In genomic region chr10:121474288-121474687, GRCm38 (mm10) we compare ENCODE assay signal across 9 mouse cellular contexts. TPM values are rescaled to one million over a fixed set of nuclear protein-coding genes. Genes with fewer than 3 reads are reported as not detected.
DNase-seq lines count a peak whose midpoint lies in the region; ATAC-seq and TF ChIP-seq lines count a peak whose summit lies in the region.
"Had no signal": no experiment of that assay in that cellular context is flagged by ENCODE, and none has a peak within 500 bp of the region (broad histone marks: within the 10 kb centered on the region; RNA-seq: fewer than 3 reads in every experiment).

No protein-coding gene starts in this region.

- no peaks in the 10 kb centered on the region for H3K9me3 ChIP-seq in kidney, embryonic 14.5 days (ENCODE audit: control insufficient read depth, low read length)
- no peaks in the 10 kb centered on the region for H3K9me3 ChIP-seq in hindbrain, embryonic 15.5 days
- no peaks in the 10 kb centered on the region for H3K9me3 ChIP-seq in midbrain, embryonic 14.5 days (ENCODE audit: control insufficient read depth, low read length)

- TF ChIP-seq CTCF in cortical plate, adult 2 months (IDR thresholded peaks at IDR 0.05; ENCODE audit: extremely low read depth, insufficient read depth, low read length) = no peak

- peak overlapping the region; percentile 75 for H3K9ac ChIP-seq in kidney, embryonic 14.5 days (ENCODE audit: low read depth, low read length)
- H3K9ac ChIP-seq in hindbrain, embryonic 15.5 days = 0 out of 2 replicates have a peak overlapping the region, but pooled peaks have one; percentile 5
- H3K9ac ChIP-seq in midbrain, embryonic 14.5 days (replicated peaks; ENCODE audit: low read length) = no peak overlapping the region

- 30% methylated on average over 4 of the region's 4 CpGs for WGBS in kidney, embryonic 14.5 days
- 40% methylated on average over 4 of the region's 4 CpGs for WGBS in hindbrain, embryonic 15.5 days
- 42% methylated on average over 4 of the region's 4 CpGs for WGBS in midbrain, embryonic 14.5 days

- H3K27me3 ChIP-seq in kidney, embryonic 14.5 days (ENCODE audit: control insufficient read depth, insufficient read depth, low read length) = no peaks in the 10 kb centered on the region
- H3K27me3 ChIP-seq in hindbrain, embryonic 15.5 days = peaks cover 4% of the 10 kb centered on the region; the same call in 1 of the 2 replicates
- H3K27me3 ChIP-seq in midbrain, embryonic 14.5 days (ENCODE audit: control insufficient read depth, insufficient read depth, low read length) = peaks cover 19% of the 10 kb centered on the region; the same call in 1 of the 2 replicates

- no peaks in the 10 kb centered on the region for H3K36me3 ChIP-seq in kidney, embryonic 14.5 days (ENCODE audit: control insufficient read depth, insufficient read depth, low read length)
- no peaks in the 10 kb centered on the region for H3K36me3 ChIP-seq in hindbrain, embryonic 15.5 days
- H3K36me3 ChIP-seq in midbrain, embryonic 14.5 days (ENCODE audit: control insufficient read depth, insufficient read depth, low read length) = no peaks in the 10 kb centered on the region
- H3K36me3 ChIP-seq: G1E had no signal

- DNase-seq in kidney, adult 9 months = no peak
- no peak for DNase-seq in midbrain, embryonic 14.5 days
- DNase-seq in MN1 (ENCODE audit: low spot score) = no peak
- DNase-seq in layer of hippocampus, adult 18-20 months (ENCODE audit: low spot score in 2 of 2) = no peak
- DNase-seq in cerebellum, postnatal 25 days = no peak

- peak overlapping the region; percentile 60 for H3K4me2 ChIP-seq in kidney, embryonic 14.5 days (replicated peaks; ENCODE audit: low read depth, low read length)
- peak overlapping the region; percentile 97 for H3K4me2 ChIP-seq in hindbrain, embryonic 15.5 days
- peak overlapping the region; percentile 94 for H3K4me2 ChIP-seq in midbrain, embryonic 14.5 days (ENCODE audit: low read length)

- H3K4me1 ChIP-seq in kidney, embryonic 14.5 days (ENCODE audit: control insufficient read depth, insufficient read depth, low read length) = peaks cover 31% of the 10 kb centered on the region
- peaks cover 9% of the 10 kb centered on the region for H3K4me1 ChIP-seq in cortical plate, adult 2 months (ENCODE audit: control insufficient read depth, insufficient read depth, low read length)
- H3K4me1 ChIP-seq in hindbrain, embryonic 15.5 days (replicated peaks) = peaks cover 29% of the 10 kb centered on the region
- H3K4me1 ChIP-seq in midbrain, embryonic 14.5 days (ENCODE audit: control insufficient read depth, insufficient read depth, low read length) = peaks cover 6% of the 10 kb centered on the region; the same call in 1 of the 2 replicates

- no peak for ATAC-seq in kidney, embryonic 14.5 days (ENCODE audit: low FRiP score, low TSS enrichment)
- no peak for ATAC-seq in hindbrain, embryonic 15.5 days (ENCODE audit: low FRiP score, low read depth)
- no peak for ATAC-seq in midbrain, embryonic 14.5 days (ENCODE audit: low FRiP score, low TSS enrichment)

- H3K27ac ChIP-seq in kidney, embryonic 14.5 days (ENCODE audit: low read depth, low read length) = no peak overlapping the region
- H3K27ac ChIP-seq in cortical plate, adult 2 months (ENCODE audit: insufficient read depth, low read length) = peak overlapping the region; percentile 64
- H3K27ac ChIP-seq in hindbrain, embryonic 15.5 days (replicated peaks) = no peak overlapping the region
- no peak overlapping the region for H3K27ac ChIP-seq in midbrain, embryonic 14.5 days (replicated peaks; ENCODE audit: low read depth, low read length)

- H3K4me3 ChIP-seq in kidney, embryonic 14.5 days (ENCODE audit: low read length) = peak overlapping the region; percentile 58
- peak overlapping the region; percentile 63 for H3K4me3 ChIP-seq in cortical plate, adult 2 months (ENCODE audit: insufficient read depth, low read length)
- peak overlapping the region; percentile 62 for H3K4me3 ChIP-seq in hindbrain, embryonic 15.5 days
- no peak overlapping the region; the same call in 1 of the 2 replicates for H3K4me3 ChIP-seq in midbrain, embryonic 14.5 days (replicated peaks; ENCODE audit: low read depth, low read length)

- TF ChIP-seq POLR2A in cortical plate, adult 2 months (IDR thresholded peaks at IDR 0.05; ENCODE audit: extremely low read depth, insufficient read depth, low read length) = no peak

RNA-seq across cellular contexts. Expression of gene Rassf3, which starts 1.9 kb away (rescaled TPM):
- 8.9 and 13.5 TPM in 2 replicates for polyA plus RNA-seq in kidney, embryonic 14.5 days (2014; fragmentation: Nextera tagmentation; extraction: Ambion mirVana)
- polyA plus RNA-seq in cortical plate, adult 2 months (2012; rRNA removed) = 40.8 and 41.2 TPM in 2 replicates
- 5.1 TPM in 2 replicates for polyA plus RNA-seq in hindbrain, embryonic 15.5 days (2015; fragmentation: Nextera tagmentation; extraction: Ambion mirVana)
- polyA plus RNA-seq in midbrain, embryonic 14.5 days (2014; fragmentation: Nextera tagmentation; extraction: Ambion mirVana) = 2.4 and 4.5 TPM in 2 replicates
- 1 to 10 TPM; 9.6 to 9.8 TPM for total RNA-seq in layer of hippocampus, adult 18-20 months (2021)
